Mouse (Mus musculus) heart, embryonic 15.5 days (tissue): ENCODE results near the gene Vgll4. TPM values are rescaled to one million over a fixed set of nuclear protein-coding genes. Genes with fewer than 3 reads are reported as not detected.
"Not testable (repeated sequence)": the region's sequence is repeated elsewhere in the genome, so short reads cannot be mapped to it uniquely, and the experiment has no call there.

Source experiments
- ATAC-seq: fragments of 200-750 bp; cut with Nextera tagmentation; replicated peaks from 2 replicates; pipeline ENCODE4 v1.8.0; 2017; ENCODE audit warnings: low read depth, moderate TSS enrichment; ENCODE audit not compliant: insufficient number of reproducible peaks, insufficient read depth, low FRiP score
- H3K27ac ChIP-seq: fragments of 300-500 bp; sonication (generic); 2 replicates; pipeline ENCODE4 v1.5.1; 2015; ENCODE audit warnings: mild to moderate bottlenecking, inconsistent platforms
- H3K27me3 ChIP-seq: fragments of 300-500 bp; sonication (generic); 2 replicates; pipeline ENCODE4 v1.6.1; 2015; ENCODE audit warnings: inconsistent platforms
- H3K36me3 ChIP-seq: fragments of 300-500 bp; sonication (generic); 2 replicates; pipeline ENCODE4 v1.6.1; 2015; ENCODE audit warnings: mild to moderate bottlenecking, inconsistent platforms
- H3K4me1 ChIP-seq: fragments of 300-500 bp; sonication (generic); replicated peaks from 2 replicates; pipeline ENCODE4 v1.6.1; 2015; ENCODE audit warnings: inconsistent platforms
- H3K4me2 ChIP-seq: fragments of 300-500 bp; sonication (generic); 2 replicates; pipeline ENCODE4 v1.6.1; 2015; ENCODE audit warnings: inconsistent platforms, mild to moderate bottlenecking, moderate library complexity
- H3K4me3 ChIP-seq: fragments of 300-500 bp; sonication (generic); 2 replicates; pipeline ENCODE4 v1.5.1; 2015; ENCODE audit warnings: mild to moderate bottlenecking, inconsistent platforms
- H3K9ac ChIP-seq: fragments of 300-500 bp; sonication (generic); 2 replicates; pipeline ENCODE4 v1.6.1; 2015; ENCODE audit warnings: mild to moderate bottlenecking, inconsistent platforms
- H3K9me3 ChIP-seq: fragments of 300-500 bp; sonication (generic); replicated peaks from 2 replicates; pipeline ENCODE4 v1.6.1; 2016; ENCODE audit warnings: inconsistent platforms
- whole genome bisulfite sequencing: fragments of 180-500 bp; shearing (Covaris S2); methylation state at CpG from one replicate; pipeline ENCODE4 v1.1.7; 2015; ENCODE audit warnings: mixed read lengths; 5-methylcytosine and 5-hydroxymethylcytosine counted together
- polyA plus RNA-seq: library from polyadenylated mRNA; unstranded; fragments of >200 nt; fragmentation: Nextera tagmentation; extraction: Ambion mirVana; gene quantifications from 2 replicates; pipeline ENCODE4 v1.2.1, GENCODE M21; 2015

Gene Vgll4
- polyA plus RNA-seq, 1 experiment from 2014 or later, result 65.4 TPM

DNA sequence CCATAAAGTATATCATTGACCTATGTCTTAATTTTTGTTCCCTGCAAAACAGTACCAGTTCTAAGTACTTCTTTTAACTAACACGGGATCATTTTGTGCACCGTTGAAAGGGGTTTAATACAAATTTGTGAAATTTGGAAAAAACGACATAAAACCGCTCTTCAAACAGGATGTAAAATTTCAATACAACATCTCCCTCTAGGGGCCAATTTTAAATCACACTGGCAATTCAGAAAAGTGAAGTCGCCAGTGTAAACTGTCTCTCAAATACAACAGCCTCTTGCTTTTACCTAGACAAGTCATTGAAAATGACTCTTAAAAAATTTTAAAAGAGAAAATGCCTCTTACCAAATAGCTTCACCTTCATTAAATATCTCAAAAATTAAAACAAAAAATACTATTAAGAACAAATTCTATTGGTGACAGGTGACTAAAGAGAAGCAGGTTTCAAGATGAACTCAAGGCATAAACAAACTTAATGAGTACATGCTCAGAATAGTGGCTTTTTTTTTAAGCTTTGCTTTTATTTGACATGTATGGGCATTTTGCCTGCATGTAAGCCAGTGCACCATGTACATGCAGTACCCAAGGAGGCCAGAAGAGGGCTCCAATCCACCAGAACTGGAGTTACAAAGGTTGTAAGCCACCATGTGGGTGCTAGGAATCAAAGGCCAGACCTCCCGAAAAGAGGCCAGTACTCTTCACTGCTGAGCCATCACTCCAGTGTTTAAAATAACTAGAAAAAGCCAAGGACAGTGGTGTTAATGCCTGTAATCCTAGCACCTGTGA lies 43.2 kb downstream of the Vgll4 start:
- no peak overlapping the region for H3K4me2 ChIP-seq
- ATAC-seq, result no peak
- no peaks in the 10 kb centered on the region for H3K27me3 ChIP-seq
- no peaks in the 10 kb centered on the region for H3K36me3 ChIP-seq
- H3K4me1 ChIP-seq, result peaks cover 20% of the 10 kb centered on the region
- no peak overlapping the region for H3K27ac ChIP-seq
- H3K9ac ChIP-seq, result no peak overlapping the region
- no peak overlapping the region for H3K4me3 ChIP-seq
- WGBS, result 32% methylated on average over 6 of the region's 6 CpGs
- peaks cover 4% of the 10 kb centered on the region; the same call in 1 of the 2 replicates for H3K9me3 ChIP-seq

DNA sequence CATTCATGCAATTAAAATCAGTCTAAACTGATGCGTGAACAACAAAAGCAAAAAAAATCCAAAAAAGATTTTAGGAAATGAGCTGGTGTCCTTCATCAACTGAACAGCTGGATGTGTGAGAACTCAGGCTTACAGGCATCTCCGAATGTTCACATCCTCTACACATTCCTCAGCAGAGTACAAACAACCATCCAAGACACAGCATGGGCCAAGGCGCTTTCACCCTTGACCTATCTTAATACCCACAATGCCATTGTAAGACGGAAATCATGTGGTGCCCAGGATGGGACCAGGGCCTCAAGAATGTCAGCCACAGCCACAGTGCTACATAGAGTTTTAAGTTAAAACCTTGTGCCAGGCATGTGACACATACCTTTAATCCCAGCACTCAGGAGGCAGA lies 44.6 kb downstream of the Vgll4 start:
- Histone ChIP-seq H3K9ac (no peak overlapping the region), H3K9me3 (peaks cover 4% of the 10 kb centered on the region; the same call in 1 of the 2 replicates), H3K4me3 (no peak overlapping the region), H3K27me3 (no peaks in the 10 kb centered on the region), H3K27ac (no peak overlapping the region), H3K4me1 (peaks cover 6% of the 10 kb centered on the region), H3K36me3 (no peaks in the 10 kb centered on the region), H3K4me2 (no peak overlapping the region)
- ATAC-seq, result no peak
- 86% methylated on average over 4 of the region's 4 CpGs for WGBS

DNA sequence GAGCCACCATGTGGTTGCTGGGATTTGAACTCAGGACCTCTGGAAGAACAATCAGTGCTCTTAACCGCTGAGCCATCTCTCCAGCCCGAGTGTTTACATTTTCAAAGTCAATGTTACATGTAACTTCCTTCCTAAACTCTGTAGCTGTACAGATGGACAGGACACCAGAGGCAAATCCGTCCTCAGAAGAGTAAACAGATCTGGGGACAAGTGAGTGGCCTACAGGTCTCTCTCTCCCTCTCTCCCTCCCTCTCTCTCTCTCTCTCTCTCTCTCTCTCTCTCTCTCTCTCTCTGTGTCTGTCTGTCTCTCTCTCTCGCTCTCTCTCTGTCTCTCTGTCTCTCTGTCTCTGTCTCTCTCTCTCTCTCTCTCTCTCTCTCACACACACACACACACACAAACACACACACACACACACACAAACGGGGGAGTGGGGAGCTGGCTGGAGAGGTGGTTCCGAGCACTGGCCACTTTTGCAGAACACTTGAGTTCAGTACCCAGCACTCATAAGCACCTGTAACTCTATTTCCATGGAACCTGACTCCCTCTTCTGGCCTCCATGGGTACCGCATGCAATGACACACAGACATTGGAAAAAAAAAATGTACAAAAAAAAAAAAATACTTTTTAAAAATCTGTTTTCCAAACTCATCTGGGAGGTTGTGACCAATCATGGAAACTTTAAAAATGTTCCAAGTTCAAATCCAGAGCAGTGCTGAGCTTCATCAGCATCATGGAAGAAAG lies 47.3 kb downstream of the Vgll4 start:
- H3K4me2 ChIP-seq, H3K27me3 ChIP-seq, ATAC-seq, H3K27ac ChIP-seq, H3K9me3 ChIP-seq, H3K4me3 ChIP-seq, H3K36me3 ChIP-seq, H3K9ac ChIP-seq: not testable (repeated sequence)
- WGBS, result 77% methylated on average over 7 of the region's 7 CpGs
- peaks cover 22% of the 10 kb centered on the region for H3K4me1 ChIP-seq

- Histone ChIP-seq H3K27ac (peak overlapping the region; percentile 88), H3K9me3 (peaks cover under 1% of the 10 kb centered on the region; the same call in 1 of the 2 replicates), H3K27me3 (no peaks in the 10 kb centered on the region), H3K4me2 (peak overlapping the region; percentile 69), H3K4me1 (peaks cover 29% of the 10 kb centered on the region), H3K4me3 (peak overlapping the region; percentile 76), H3K36me3 (no peaks in the 10 kb centered on the region), H3K9ac (peak overlapping the region; percentile 88)
- WGBS, result 6% methylated on average over 15 of the region's 15 CpGs
- peak; percentile 92 for ATAC-seq
These were observed 48.0 kb downstream of the Vgll4 start for GRCm38 (mm10) chr6:114921632-114922354.

- ATAC-seq, result peak; percentile 33; the same call in 1 of the 2 replicates
- Histone ChIP-seq H3K4me3 (peak overlapping the region; percentile 76), H3K27me3 (no peaks in the 10 kb centered on the region), H3K4me1 (peaks cover 39% of the 10 kb centered on the region), H3K36me3 (no peaks in the 10 kb centered on the region), H3K9ac (peak overlapping the region; percentile 88), H3K27ac (peak overlapping the region; percentile 88), H3K9me3 (no peaks in the 10 kb centered on the region), H3K4me2 (peak overlapping the region; percentile 69)
- WGBS, result under 1% methylated on average over 17 of the region's 17 CpGs
These were observed 49.0 kb downstream of the Vgll4 start for GRCm38 (mm10) chr6:114920523-114921445.

DNA sequence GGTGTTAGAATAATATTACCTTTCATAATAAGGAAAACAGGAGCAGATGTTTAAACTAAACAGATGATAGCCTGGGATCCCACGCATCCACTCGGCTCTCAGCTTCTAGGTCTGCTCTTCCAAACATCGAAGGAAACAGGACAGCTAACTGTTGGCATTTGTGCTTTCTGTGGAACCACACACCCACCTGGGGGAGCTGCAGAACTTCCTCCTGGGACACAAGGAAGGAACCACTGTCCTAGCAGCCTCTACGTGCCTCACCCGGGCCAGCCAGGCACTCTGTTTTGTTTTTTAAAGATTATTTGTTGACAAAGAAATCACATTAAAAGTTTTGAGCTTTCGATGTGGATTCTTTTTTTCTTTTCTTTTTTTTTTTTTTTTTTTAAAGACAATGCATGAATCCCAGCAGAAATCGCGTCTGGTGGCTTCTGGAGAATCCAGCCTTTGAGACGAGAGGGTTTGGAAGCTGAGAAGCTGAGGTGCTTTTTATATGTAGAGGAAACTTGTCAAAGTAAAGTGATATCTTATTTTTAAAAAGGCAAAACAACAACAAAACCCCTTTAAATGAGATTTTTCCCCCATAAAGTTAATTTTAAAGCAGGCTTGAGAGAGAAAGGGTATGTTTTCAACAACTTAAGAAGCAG lies 50.0 kb downstream of the Vgll4 start:
- H3K4me3 ChIP-seq, result peak overlapping the region; percentile 76
- no peak for ATAC-seq
- no peaks in the 10 kb centered on the region for H3K9me3 ChIP-seq
- peaks cover 49% of the 10 kb centered on the region for H3K4me1 ChIP-seq
- peak overlapping the region; percentile 88 for H3K27ac ChIP-seq
- H3K9ac ChIP-seq, result peak overlapping the region; percentile 88
- H3K36me3 ChIP-seq, result no peaks in the 10 kb centered on the region
- 12% methylated on average over 9 of the region's 9 CpGs for WGBS
- no peaks in the 10 kb centered on the region for H3K27me3 ChIP-seq
- H3K4me2 ChIP-seq, result peak overlapping the region; percentile 69

GRCm38 (mm10) chr6:114918994-114919393 lies 50.8 kb downstream of the Vgll4 start:
- peaks cover 57% of the 10 kb centered on the region for H3K4me1 ChIP-seq
- no peaks in the 10 kb centered on the region for H3K9me3 ChIP-seq
- H3K4me3 ChIP-seq, result peak overlapping the region; percentile 76
- H3K36me3 ChIP-seq, result no peaks in the 10 kb centered on the region
- peak overlapping the region; percentile 88 for H3K27ac ChIP-seq
- WGBS, result 62% methylated on average over 9 of the region's 9 CpGs
- H3K27me3 ChIP-seq, result no peaks in the 10 kb centered on the region
- peak overlapping the region; percentile 69 for H3K4me2 ChIP-seq
- H3K9ac ChIP-seq, result peak overlapping the region; percentile 88
- no peak for ATAC-seq

GRCm38 (mm10) chr6:114917770-114918635 lies 51.8 kb downstream of the Vgll4 start:
- Histone ChIP-seq H3K27ac (peak overlapping the region; percentile 88), H3K36me3 (no peaks in the 10 kb centered on the region), H3K9me3 (no peaks in the 10 kb centered on the region), H3K9ac (peak overlapping the region; percentile 88), H3K4me1 (peaks cover 67% of the 10 kb centered on the region), H3K27me3 (no peaks in the 10 kb centered on the region), H3K4me2 (peak overlapping the region; percentile 69), H3K4me3 (peak overlapping the region; percentile 76)
- ATAC-seq, result no peak
- 54% methylated on average over 14 of the region's 14 CpGs for WGBS

- no peaks in the 10 kb centered on the region for H3K27me3 ChIP-seq
- ATAC-seq, result no peak
- WGBS, result 47% methylated on average over 11 of the region's 11 CpGs
These were observed 52.7 kb downstream of the Vgll4 start for GRCm38 (mm10) chr6:114917129-114917528.

More at GRCm38 (mm10) chr6:114917129-114917528, 52.7 kb downstream of the Vgll4 start:
- no peaks in the 10 kb centered on the region for H3K36me3 ChIP-seq
- peak overlapping the region; percentile 69 for H3K4me2 ChIP-seq
- H3K27ac ChIP-seq, result peak overlapping the region; percentile 88
- peak overlapping the region; percentile 76 for H3K4me3 ChIP-seq
- H3K9me3 ChIP-seq, result no peaks in the 10 kb centered on the region
- peaks cover 74% of the 10 kb centered on the region for H3K4me1 ChIP-seq
- H3K9ac ChIP-seq, result no peak overlapping the region
